Mouse (Mus musculus) kidney, embryonic 16.5 days (tissue): ENCODE measurements around the gene Chrna1. TPM values are rescaled to one million over a fixed set of nuclear protein-coding genes. Genes with fewer than 3 reads are reported as not detected.

Source experiments
- ATAC-seq: fragments of 200-750 bp; cut with Nextera tagmentation; 2 replicates; pipeline ENCODE4 v1.8.0; 2017; ENCODE audit warnings: moderate TSS enrichment; ENCODE audit not compliant: low FRiP score, low TSS enrichment
- H3K27ac ChIP-seq: fragments of 300-500 bp; sonication (generic); 2 replicates; pipeline ENCODE4 v1.5.1; 2014; ENCODE audit warnings: low read length
- H3K27me3 ChIP-seq: fragments of 300-500 bp; sonication (generic); 2 replicates; pipeline ENCODE4 v1.6.1; 2014; ENCODE audit warnings: low read length, control low read depth, mixed read lengths; ENCODE audit not compliant: insufficient read depth
- H3K36me3 ChIP-seq: fragments of 300-500 bp; sonication (generic); 2 replicates; pipeline ENCODE4 v1.6.1; 2014; ENCODE audit warnings: low read length, control low read depth, mixed read lengths; ENCODE audit not compliant: insufficient read depth
- H3K4me1 ChIP-seq: fragments of 300-500 bp; sonication (generic); 2 replicates; pipeline ENCODE4 v1.6.1; 2014; ENCODE audit warnings: low read length, control low read depth, mixed read lengths; ENCODE audit not compliant: insufficient read depth
- H3K4me2 ChIP-seq: fragments of 300-500 bp; sonication (generic); replicated peaks from 2 replicates; pipeline ENCODE4 v1.6.1; 2014; ENCODE audit warnings: low read depth, low read length
- H3K4me3 ChIP-seq: fragments of 300-500 bp; sonication (generic); 2 replicates; pipeline ENCODE4 v1.5.1; 2014; ENCODE audit warnings: mild to moderate bottlenecking, low read length
- H3K9ac ChIP-seq: fragments of 300-500 bp; sonication (generic); replicated peaks from 2 replicates; pipeline ENCODE4 v1.6.1; 2014; ENCODE audit warnings: low read length
- H3K9me3 ChIP-seq: fragments of 300-500 bp; sonication (generic); 2 replicates; pipeline ENCODE4 v1.6.1; 2016; ENCODE audit warnings: low read length, control low read depth
- WGBS: fragments of 180-500 bp; shearing (Covaris S2); extraction: QIAGEN DNeasy Blood & Tissue Kit; methylation state at CpG from one replicate; pipeline ENCODE4 v1.1.7; 2014; 5-methylcytosine and 5-hydroxymethylcytosine counted together
- polyA plus RNA-seq: library from polyadenylated mRNA; unstranded; fragments of >200 nt; fragmentation: Nextera tagmentation; extraction: Ambion mirVana; gene quantifications from 2 replicates; pipeline ENCODE4 v1.2.1, GENCODE M21; 2015

The Chrna1 gene
- polyA plus RNA-seq, 1 experiment from 2014 or later: 0.36 TPM

- WGBS: 59% methylated on average over 5 of the region's 5 CpGs
- Histone ChIP-seq H3K9ac (no peak overlapping the region), H3K4me2 (no peak overlapping the region), H3K36me3 (0 out of 2 replicates have a peak, but pooled peaks cover 3% of the 10 kb centered on the region), H3K27me3 (no peaks in the 10 kb centered on the region), H3K4me1 (peaks cover 14% of the 10 kb centered on the region), H3K27ac (no peak overlapping the region), H3K4me3 (no peak overlapping the region), H3K9me3 (no peaks in the 10 kb centered on the region)
- ATAC-seq: no peak
These were observed 29.1 kb upstream of the Chrna1 start for GRCm38 (mm10) chr2:73609067-73609723.

DNA sequence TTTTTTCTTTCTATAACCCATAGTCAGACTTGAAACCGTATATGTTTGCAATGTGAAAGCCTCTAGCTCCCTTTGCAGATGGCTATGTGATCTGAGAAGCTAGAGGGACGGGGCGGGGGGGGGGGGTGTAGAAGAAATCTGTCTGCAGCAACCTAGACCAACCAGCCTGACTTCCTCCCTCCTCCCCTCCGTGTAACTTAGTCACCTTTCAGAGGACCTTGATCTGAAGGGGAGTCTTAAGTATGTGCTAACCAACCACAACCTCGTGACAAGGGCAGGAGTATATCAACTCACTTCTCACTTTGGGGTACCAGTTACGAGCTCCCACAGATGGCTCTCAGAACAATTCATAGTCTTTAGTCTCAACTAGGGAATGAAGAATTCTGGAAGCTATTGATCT, 28.3 kb upstream of the Chrna1 start:
- Histone ChIP-seq H3K9ac (no peak overlapping the region), H3K27me3 (no peaks in the 10 kb centered on the region), H3K4me1 (peaks cover 14% of the 10 kb centered on the region), H3K27ac (no peak overlapping the region), H3K4me3 (no peak overlapping the region), H3K36me3 (0 out of 2 replicates have a peak, but pooled peaks cover 3% of the 10 kb centered on the region), H3K9me3 (no peaks in the 10 kb centered on the region), H3K4me2 (no peak overlapping the region)
- no peak for ATAC-seq
- 51% methylated on average over 6 of the region's 6 CpGs for WGBS

DNA sequence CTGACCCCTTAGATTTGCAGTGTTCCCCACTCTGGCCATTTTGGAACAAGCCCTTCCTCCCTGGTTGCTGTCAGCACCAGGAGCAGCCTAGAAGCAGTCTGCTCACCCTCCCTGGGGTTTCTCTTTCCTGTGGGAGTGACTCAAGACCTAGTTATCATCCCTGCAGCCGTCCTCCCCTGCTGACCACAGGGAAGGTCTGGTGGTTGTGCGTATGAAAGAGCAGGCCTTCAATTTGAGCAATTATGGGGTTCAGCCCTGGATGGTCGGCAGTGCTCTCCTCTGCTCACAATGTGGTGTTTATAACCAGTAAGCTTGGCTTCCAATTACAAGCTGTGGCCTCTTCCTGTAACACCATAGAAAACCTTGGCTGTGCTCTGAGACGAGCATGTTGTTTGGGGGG, 27.5 kb upstream of the Chrna1 start:
- 0 out of 2 replicates have a peak, but pooled peaks cover 3% of the 10 kb centered on the region for H3K36me3 ChIP-seq
- H3K4me3 ChIP-seq: no peak overlapping the region
- H3K9me3 ChIP-seq: no peaks in the 10 kb centered on the region
- no peak for ATAC-seq
- WGBS: 13% methylated on average over 4 of the region's 4 CpGs
- H3K27me3 ChIP-seq: no peaks in the 10 kb centered on the region
- H3K9ac ChIP-seq: no peak overlapping the region
- H3K4me2 ChIP-seq: no peak overlapping the region
- peaks cover 14% of the 10 kb centered on the region for H3K4me1 ChIP-seq
- H3K27ac ChIP-seq: no peak overlapping the region

DNA sequence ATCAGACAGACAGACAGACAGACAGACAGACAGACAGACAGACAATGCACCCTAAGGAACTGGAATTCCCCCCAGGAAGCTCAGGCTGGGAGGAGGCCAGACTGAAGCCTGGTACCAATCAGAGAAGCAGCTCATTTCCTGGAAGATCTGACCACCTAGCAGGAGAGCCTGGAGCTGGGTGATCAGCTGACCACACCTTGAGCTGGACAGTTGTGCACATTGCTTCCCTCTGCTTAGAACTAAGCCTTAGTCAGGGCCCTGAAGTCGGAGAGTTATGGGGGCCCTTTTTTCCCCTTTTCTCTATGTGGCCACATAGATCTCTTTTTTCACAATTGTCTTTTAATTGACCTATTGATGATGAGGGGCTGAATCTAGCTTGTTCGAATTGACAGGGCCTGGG, 27.0 kb upstream of the Chrna1 start:
- no peaks in the 10 kb centered on the region for H3K27me3 ChIP-seq
- H3K27ac ChIP-seq: no peak overlapping the region
- WGBS: 53% methylated on average over 2 of the region's 2 CpGs
- ATAC-seq: no peak
- H3K9ac ChIP-seq: no peak overlapping the region
- no peaks in the 10 kb centered on the region for H3K9me3 ChIP-seq
- H3K4me1 ChIP-seq: peaks cover 14% of the 10 kb centered on the region
- H3K4me3 ChIP-seq: no peak overlapping the region
- no peak overlapping the region for H3K4me2 ChIP-seq
- H3K36me3 ChIP-seq: no peaks in the 10 kb centered on the region

GRCm38 (mm10) chr2:73606616-73607015, 26.5 kb upstream of the Chrna1 start:
- WGBS: 86% methylated on average over 6 of the region's 6 CpGs
- H3K4me3 ChIP-seq: no peak overlapping the region

DNA sequence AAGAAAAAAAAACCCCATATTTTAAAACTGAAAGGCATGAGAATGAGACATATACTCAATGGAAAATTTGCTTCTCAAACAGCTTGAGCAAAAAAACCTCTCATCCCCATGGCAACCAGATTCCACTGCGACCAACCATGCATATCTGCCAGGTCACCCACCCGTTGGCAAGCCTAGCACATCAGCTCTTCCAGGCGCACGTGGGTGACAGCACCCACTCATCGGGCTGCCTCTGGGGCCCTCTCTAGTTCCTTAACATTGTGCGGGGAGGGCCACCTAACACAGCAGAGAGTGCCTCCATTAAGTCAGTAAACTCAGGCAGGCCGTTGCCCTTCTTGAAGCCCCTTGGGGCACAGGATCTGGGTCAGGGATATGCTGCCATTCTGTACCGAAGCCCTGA, 24.9 kb upstream of the Chrna1 start:
- Histone ChIP-seq H3K9ac (no peak overlapping the region), H3K9me3 (no peaks in the 10 kb centered on the region), H3K4me1 (peaks cover 14% of the 10 kb centered on the region), H3K4me2 (no peak overlapping the region), H3K4me3 (no peak overlapping the region), H3K27me3 (no peaks in the 10 kb centered on the region), H3K27ac (no peak overlapping the region), H3K36me3 (no peaks in the 10 kb centered on the region)
- WGBS: 47% methylated on average over 8 of the region's 8 CpGs
- no peak for ATAC-seq

More at GRCm38 (mm10) chr2:73606616-73607015, 26.5 kb upstream of the Chrna1 start:
- no peaks in the 10 kb centered on the region for H3K36me3 ChIP-seq
- H3K9ac ChIP-seq: no peak overlapping the region
- H3K9me3 ChIP-seq: no peaks in the 10 kb centered on the region
- H3K4me1 ChIP-seq: peaks cover 14% of the 10 kb centered on the region
- no peak for ATAC-seq
- no peaks in the 10 kb centered on the region for H3K27me3 ChIP-seq
- no peak overlapping the region for H3K27ac ChIP-seq
- H3K4me2 ChIP-seq: no peak overlapping the region

DNA sequence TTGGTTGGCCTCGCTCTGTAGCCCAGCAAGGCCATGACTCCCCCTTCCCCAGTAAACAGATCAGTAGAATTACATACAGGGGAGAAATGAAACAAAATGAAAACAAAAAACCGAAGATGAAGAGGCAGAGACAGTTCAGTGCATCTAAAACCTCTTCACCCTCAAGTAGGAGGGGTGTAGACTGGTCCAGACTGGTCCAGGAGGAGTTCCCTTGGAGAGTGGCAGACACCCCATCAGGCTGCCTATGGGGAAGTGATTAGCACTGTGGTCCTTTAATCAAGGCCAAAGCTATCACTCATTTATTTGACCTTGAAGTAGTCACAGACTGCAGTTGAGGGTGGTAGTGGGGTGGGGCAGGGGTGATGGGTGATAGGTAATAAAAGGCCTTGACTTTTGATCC, 24.4 kb upstream of the Chrna1 start:
- Histone ChIP-seq H3K9ac (no peak overlapping the region), H3K9me3 (no peaks in the 10 kb centered on the region), H3K27me3 (no peaks in the 10 kb centered on the region), H3K4me3 (no peak overlapping the region), H3K36me3 (no peaks in the 10 kb centered on the region), H3K4me1 (peaks cover 14% of the 10 kb centered on the region), H3K4me2 (no peak overlapping the region), H3K27ac (no peak overlapping the region)
- no peak for ATAC-seq
- WGBS: 83% methylated on average over 2 of the region's 2 CpGs

DNA sequence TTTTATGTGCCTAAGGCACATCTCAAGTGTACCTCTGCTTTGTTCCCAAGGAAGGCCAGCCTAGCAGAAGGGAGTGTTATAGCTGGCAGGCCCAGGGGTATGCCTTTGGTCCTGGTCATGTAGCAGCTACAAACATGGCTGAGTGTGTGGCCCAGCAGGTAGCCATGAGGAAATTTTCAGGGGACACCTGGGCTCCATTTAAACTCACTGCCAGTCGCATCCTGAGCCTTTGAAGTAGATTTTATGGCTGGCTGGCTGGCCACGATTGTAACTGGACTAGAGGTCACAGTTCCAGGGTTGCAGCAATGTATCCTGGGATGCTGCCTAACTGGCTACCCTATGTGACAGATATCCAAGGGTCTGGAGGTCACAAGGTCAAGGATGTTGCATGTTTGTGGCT, 20.5 kb upstream of the Chrna1 start:
- 20% methylated on average over 2 of the region's 2 CpGs for WGBS
- Histone ChIP-seq H3K9ac (no peak overlapping the region), H3K4me1 (peaks cover 16% of the 10 kb centered on the region), H3K9me3 (no peaks in the 10 kb centered on the region), H3K4me3 (no peak overlapping the region), H3K36me3 (no peaks in the 10 kb centered on the region), H3K27ac (no peak overlapping the region), H3K27me3 (no peaks in the 10 kb centered on the region), H3K4me2 (no peak overlapping the region)
- no peak for ATAC-seq

DNA sequence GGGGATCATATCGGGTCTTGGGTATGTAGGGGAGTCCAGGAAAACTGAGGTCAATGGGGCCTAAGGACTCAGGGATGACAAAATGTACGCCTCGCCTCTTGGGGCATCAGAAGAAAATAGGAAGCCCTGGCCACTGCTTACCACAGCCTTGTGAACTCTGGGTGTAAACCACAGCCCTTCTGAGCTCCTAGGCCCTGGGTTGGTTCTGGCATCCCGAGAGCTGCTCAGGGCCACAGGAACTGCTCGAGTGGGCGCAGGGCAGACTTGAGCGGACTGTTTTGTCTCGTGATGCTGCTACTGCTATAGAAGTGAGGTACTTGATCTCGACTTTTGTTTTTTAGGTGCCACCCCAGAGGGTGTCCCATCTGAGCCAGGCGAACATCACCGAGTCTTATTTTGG, 17.6 kb upstream of the Chrna1 start:
- Histone ChIP-seq H3K27ac (no peak overlapping the region), H3K36me3 (no peaks in the 10 kb centered on the region), H3K9ac (no peak overlapping the region), H3K4me2 (no peak overlapping the region), H3K4me3 (no peak overlapping the region), H3K9me3 (no peaks in the 10 kb centered on the region), H3K4me1 (peaks cover 19% of the 10 kb centered on the region), H3K27me3 (no peaks in the 10 kb centered on the region)
- 93% methylated on average over 11 of the region's 11 CpGs for WGBS
- no peak for ATAC-seq

DNA sequence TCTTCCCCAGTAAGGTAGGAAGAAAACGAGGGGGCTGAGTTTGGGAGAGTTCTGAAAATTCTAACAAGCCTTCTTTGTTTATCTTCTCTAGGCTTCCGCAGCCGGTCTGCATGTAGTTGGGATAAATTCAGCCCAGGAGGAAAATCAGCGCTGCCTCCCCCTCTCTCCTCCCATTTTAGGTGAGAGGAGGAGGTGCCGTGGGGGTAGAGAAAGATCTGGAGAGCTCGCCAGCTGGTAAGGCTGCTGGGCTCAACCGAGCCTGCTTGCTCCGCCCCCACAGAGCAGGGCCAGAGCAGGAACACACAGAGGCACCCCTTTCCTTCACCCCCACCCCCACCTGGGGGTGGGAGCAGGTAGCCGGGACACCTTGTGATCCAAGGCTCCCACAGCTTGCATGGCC, 16.6 kb upstream of the Chrna1 start:
- Histone ChIP-seq H3K27ac (peak overlapping the region; percentile 35; the same call in 1 of the 2 replicates), H3K27me3 (no peaks in the 10 kb centered on the region), H3K9ac (peak overlapping the region; percentile 5; the same call in 1 of the 2 replicates), H3K4me3 (no peak overlapping the region; the same call in 1 of the 2 replicates), H3K9me3 (no peaks in the 10 kb centered on the region), H3K4me1 (peaks cover 29% of the 10 kb centered on the region), H3K4me2 (peak overlapping the region; percentile 38), H3K36me3 (no peaks in the 10 kb centered on the region)
- ATAC-seq: peak; percentile 28; the same call in 1 of the 2 replicates
- 13% methylated on average over 9 of the region's 9 CpGs for WGBS
